Mouse (Mus musculus) megakaryocyte, embryonic 14.5 days (primary cell): ENCODE results near the gene Gm20547. TPM values are rescaled to one million over a fixed set of nuclear protein-coding genes. Genes with fewer than 3 reads are reported as not detected.
"Not testable (repeated sequence)": the region's sequence is repeated elsewhere in the genome, so short reads cannot be mapped to it uniquely, and the experiment has no call there.

ENCODE experiments used
- H3K27me3 ChIP-seq: replicated peaks from 2 replicates; pipeline ENCODE3; 2012; ENCODE audit warnings: inconsistent platforms
- H3K36me3 ChIP-seq: replicated peaks from 2 replicates; pipeline ENCODE3; 2012; ENCODE audit warnings: low read length, inconsistent platforms, mixed read lengths
- H3K4me1 ChIP-seq: 2 replicates; pipeline ENCODE4 v1.6.1; 2012; ENCODE audit warnings: inconsistent platforms
- H3K4me3 ChIP-seq: replicated peaks from 2 replicates; pipeline ENCODE3; 2012; ENCODE audit warnings: moderate library complexity, mild to moderate bottlenecking, inconsistent platforms
- H3K9me3 ChIP-seq: 2 replicates; pipeline ENCODE4 v1.6.1; 2012; ENCODE audit warnings: inconsistent platforms
- FLI1 ChIP-seq: IDR thresholded peaks from 2 replicates; pipeline ENCODE4 v1.6.1; 2012; ENCODE audit warnings: low read length, inconsistent platforms, mixed read lengths
- GATA1 ChIP-seq: IDR thresholded peaks from 3 replicates; pipeline ENCODE4 v1.6.1; 2012; ENCODE audit warnings: mixed read lengths, low read length, inconsistent platforms, borderline replicate concordance
- polyA plus RNA-seq: library from polyadenylated mRNA; stranded (reverse); fragments of >175 nt; gene quantifications from 2 replicates; pipeline ENCODE4 v1.2.3, GENCODE M21; 2012; ENCODE audit warnings: low replicate concordance; ENCODE audit not compliant: insufficient read depth

The Gm20547 gene
- polyA plus RNA-seq, 1 experiment: not detected

GRCm38 (mm10) chr17:34911945-34912351, 30.1 kb upstream of the Gm20547 start:
- H3K4me1 ChIP-seq: peaks cover 33% of the 10 kb centered on the region
- H3K27me3 ChIP-seq: peaks cover 3% of the 10 kb centered on the region
- no peak overlapping the region for H3K4me3 ChIP-seq
- H3K36me3 ChIP-seq: peaks cover 76% of the 10 kb centered on the region
- no peak for TF ChIP-seq FLI1
- no peak for TF ChIP-seq GATA1
- H3K9me3 ChIP-seq: no peaks in the 10 kb centered on the region

GRCm38 (mm10) chr17:34910982-34911381, 29.1 kb upstream of the Gm20547 start:
- Histone ChIP-seq H3K27me3 (no peaks in the 10 kb centered on the region), H3K4me1 (peaks cover 41% of the 10 kb centered on the region), H3K36me3 (peaks cover 85% of the 10 kb centered on the region), H3K9me3 (no peaks in the 10 kb centered on the region), H3K4me3 (peak overlapping the region; percentile 55)
- TF ChIP-seq FLI1: no peak
- TF ChIP-seq GATA1: no peak

GRCm38 (mm10) chr17:34902895-34903294, 21.1 kb upstream of the Gm20547 start:
- TF ChIP-seq FLI1 (no peak), GATA1 (no peak)
- Histone ChIP-seq H3K4me1 (peaks cover 64% of the 10 kb centered on the region), H3K9me3 (no peaks in the 10 kb centered on the region), H3K27me3 (no peaks in the 10 kb centered on the region), H3K4me3 (no peak overlapping the region), H3K36me3 (peaks cover 65% of the 10 kb centered on the region)

- Histone ChIP-seq H3K4me1 (peaks cover 68% of the 10 kb centered on the region), H3K36me3 (peaks cover 55% of the 10 kb centered on the region)
- not testable (repeated sequence) for H3K9me3 ChIP-seq, H3K27me3 ChIP-seq, H3K4me3 ChIP-seq
Observed at GRCm38 (mm10) chr17:34901948-34902347, 20.1 kb upstream of the Gm20547 start.

- peaks cover 70% of the 10 kb centered on the region for H3K4me1 ChIP-seq
- H3K9me3 ChIP-seq, H3K27me3 ChIP-seq, H3K4me3 ChIP-seq: not testable (repeated sequence)
- peaks cover 49% of the 10 kb centered on the region for H3K36me3 ChIP-seq
Observed at GRCm38 (mm10) chr17:34900826-34901225, 19.0 kb upstream of the Gm20547 start.

DNA sequence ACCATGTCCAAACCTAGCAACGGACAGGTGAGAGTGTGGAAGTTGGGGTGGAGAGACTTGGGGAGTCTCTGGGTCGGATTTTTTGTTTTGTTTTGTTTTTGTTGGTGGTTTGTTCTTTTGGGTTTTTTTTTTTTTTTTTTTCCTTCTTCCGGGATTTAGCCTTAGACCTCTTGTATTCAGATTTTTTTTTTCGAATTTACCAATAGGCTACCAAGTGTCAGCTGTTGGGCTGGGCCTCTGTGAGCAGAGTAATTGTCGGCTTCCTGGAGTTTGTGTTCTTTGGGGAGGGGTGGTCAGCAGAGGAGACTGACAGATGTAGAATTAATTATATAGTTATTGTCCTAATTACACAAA, 18.0 kb upstream of the Gm20547 start:
- TF ChIP-seq FLI1 (no peak), GATA1 (no peak)
- Histone ChIP-seq H3K9me3 (no peaks in the 10 kb centered on the region), H3K27me3 (no peaks in the 10 kb centered on the region), H3K36me3 (peaks cover 44% of the 10 kb centered on the region), H3K4me3 (peak overlapping the region; percentile 99), H3K4me1 (peaks cover 70% of the 10 kb centered on the region)

DNA sequence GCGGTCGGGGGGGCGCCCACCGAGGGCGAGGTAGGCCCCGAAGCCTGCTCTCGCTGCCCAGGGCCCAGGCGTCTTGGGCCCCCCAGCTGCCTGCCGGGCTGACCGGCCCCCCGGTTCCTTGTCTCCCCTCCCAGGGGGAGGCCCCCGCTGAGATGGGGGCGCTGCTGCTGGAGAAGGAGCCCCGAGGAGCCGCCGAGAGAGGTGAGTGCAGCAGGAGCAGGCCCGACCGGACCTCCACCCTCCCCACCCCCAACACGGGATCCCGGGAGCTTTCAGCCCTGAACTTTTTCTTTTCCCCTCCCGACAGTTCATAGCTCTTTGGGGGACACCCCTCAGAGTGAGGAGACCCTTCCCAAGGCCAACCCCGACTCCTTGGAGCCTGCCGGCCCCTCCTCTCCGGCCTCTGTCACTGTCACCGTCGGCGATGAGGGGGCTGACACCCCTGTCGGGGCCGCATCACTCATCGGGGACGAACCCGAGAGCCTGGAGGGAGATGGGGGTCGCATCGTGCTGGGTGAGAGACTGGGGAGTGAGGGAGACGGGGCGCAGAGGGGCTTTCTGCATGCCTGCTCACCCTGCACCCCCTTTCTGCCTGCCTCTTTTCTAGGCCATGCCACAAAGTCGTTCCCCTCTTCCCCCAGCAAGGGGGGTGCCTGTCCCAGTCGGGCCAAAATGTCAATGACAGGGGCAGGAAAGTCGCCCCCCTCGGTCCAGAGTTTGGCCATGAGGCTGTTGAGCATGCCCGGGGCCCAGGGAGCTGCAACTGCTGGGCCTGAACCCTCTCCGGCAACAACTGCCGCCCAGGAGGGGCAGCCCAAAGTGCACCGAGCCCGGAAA, 17.4 kb upstream of the Gm20547 start:
- TF ChIP-seq GATA1: no peak
- no peak for TF ChIP-seq FLI1
- H3K27me3 ChIP-seq: no peaks in the 10 kb centered on the region
- no peaks in the 10 kb centered on the region for H3K9me3 ChIP-seq
- peaks cover 67% of the 10 kb centered on the region for H3K4me1 ChIP-seq
- H3K4me3 ChIP-seq: peak overlapping the region; percentile 99
- peaks cover 38% of the 10 kb centered on the region for H3K36me3 ChIP-seq

- Histone ChIP-seq H3K4me1 (peaks cover 65% of the 10 kb centered on the region), H3K4me3 (peak overlapping the region; percentile 99), H3K36me3 (peaks cover 35% of the 10 kb centered on the region), H3K9me3 (no peaks in the 10 kb centered on the region), H3K27me3 (no peaks in the 10 kb centered on the region)
- no peak for TF ChIP-seq FLI1
- TF ChIP-seq GATA1: no peak
Observed at GRCm38 (mm10) chr17:34898706-34899052, 16.8 kb upstream of the Gm20547 start.

DNA sequence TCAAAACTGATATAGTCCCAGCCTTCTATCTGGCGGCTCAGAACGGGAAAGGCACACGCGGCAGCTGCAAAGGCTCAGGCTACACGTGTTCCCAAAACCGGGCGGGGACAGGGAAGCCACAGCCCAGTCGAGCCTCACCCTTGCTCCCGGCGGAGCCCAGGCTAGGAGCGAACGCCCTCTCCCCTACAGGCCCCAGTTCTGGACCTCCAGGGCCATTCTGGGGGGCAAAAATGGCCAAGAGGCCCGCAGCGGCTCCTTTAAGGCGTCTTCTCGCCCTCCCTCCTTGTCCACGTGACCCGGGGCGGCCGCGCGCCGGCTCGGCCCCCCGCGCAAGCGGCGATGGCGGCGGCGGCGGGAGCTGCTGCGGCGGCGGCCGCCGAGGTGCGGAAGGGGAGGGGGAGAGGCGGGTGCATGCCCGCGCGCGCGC, 16.3 kb upstream of the Gm20547 start, which contains the start of the genes C2 and Ehmt2:
C2 (minus strand) TSS at position 106 of the 427 bp plus-strand sequence.
Ehmt2 (plus strand) TSS at position 310 of the 427 bp plus-strand sequence.
- H3K4me1 ChIP-seq: peaks cover 65% of the 10 kb centered on the region
- H3K4me3 ChIP-seq: peak within 1 kb of the TSS; percentile 99
- H3K27me3 ChIP-seq: no peaks in the 10 kb centered on the region
- no peak for TF ChIP-seq GATA1
- TF ChIP-seq FLI1: no peak
- H3K9me3 ChIP-seq: no peaks in the 10 kb centered on the region
- H3K36me3 ChIP-seq: peaks cover 30% of the 10 kb centered on the region

DNA sequence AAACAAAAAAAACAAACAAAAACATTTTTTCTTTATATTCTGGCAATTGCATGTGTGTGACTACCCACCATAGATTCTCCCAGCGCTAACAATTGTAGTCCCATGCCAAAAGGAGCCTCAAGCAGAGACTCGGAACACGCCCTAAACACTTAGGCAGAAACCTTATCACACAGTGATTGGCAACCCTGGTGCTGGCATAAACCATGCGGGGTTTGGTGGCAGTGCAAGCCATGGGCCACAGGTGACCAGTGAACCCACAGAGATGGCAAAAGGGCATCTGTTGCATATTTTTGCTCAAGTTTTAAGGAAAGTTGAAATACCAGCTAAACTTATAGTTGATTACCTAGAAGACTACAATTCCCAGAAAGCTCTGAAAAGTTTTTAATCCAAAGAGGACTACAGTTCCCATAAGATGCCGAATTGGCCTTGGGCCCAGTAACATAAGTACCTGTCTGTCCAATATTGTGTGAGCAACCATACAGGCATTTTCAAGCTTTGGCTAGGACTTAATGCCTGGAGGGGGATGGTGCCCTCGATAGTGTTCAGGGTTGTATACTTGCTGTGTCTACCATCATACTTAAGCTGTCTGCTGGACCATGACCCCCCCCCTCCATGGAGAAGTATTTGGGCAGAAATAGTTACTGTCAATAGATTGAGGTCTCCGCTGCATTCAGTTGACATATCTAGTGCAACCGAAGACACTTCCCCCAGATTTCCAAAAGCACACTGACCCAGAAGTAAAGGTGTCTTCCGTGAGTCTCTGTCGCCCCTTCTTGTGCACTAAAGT, 15.7 kb upstream of the Gm20547 start:
- H3K9me3 ChIP-seq: no peaks in the 10 kb centered on the region
- no peaks in the 10 kb centered on the region for H3K27me3 ChIP-seq
- H3K4me3 ChIP-seq: peak overlapping the region; percentile 99
- peaks cover 64% of the 10 kb centered on the region for H3K4me1 ChIP-seq
- TF ChIP-seq GATA1 (no peak), FLI1 (no peak)
- peaks cover 24% of the 10 kb centered on the region for H3K36me3 ChIP-seq
